Mouse (Mus musculus) small intestine, adult 2 months (tissue): ENCODE measurements around the gene Rpp38. TPM values are rescaled to one million over a fixed set of nuclear protein-coding genes. Genes with fewer than 3 reads are reported as not detected.

ENCODE experiments used
- H3K27ac ChIP-seq: fragments of 200-500 bp; 2 replicates; pipeline ENCODE4 v1.5.1; 2012; ENCODE audit warnings: low read depth, low read length, control low read depth, inconsistent platforms; ENCODE audit not compliant: insufficient read depth
- H3K27me3 ChIP-seq: fragments of 200-500 bp; 2 replicates; pipeline ENCODE4 v1.6.1; 2012; ENCODE audit warnings: mild to moderate bottlenecking, moderate library complexity, low read length, inconsistent platforms; ENCODE audit not compliant: control insufficient read depth, insufficient read depth
- H3K36me3 ChIP-seq: fragments of 200-500 bp; 2 replicates; pipeline ENCODE4 v1.6.1; 2012; ENCODE audit warnings: mild to moderate bottlenecking, low read length, control low read depth, inconsistent platforms; ENCODE audit not compliant: control insufficient read depth, insufficient read depth
- H3K4me1 ChIP-seq: fragments of 200-500 bp; 2 replicates; pipeline ENCODE4 v1.6.1; 2012; ENCODE audit warnings: low read length, inconsistent platforms, mixed read lengths; ENCODE audit not compliant: control insufficient read depth, insufficient read depth, insufficient read length
- H3K4me3 ChIP-seq: fragments of 200-500 bp; 2 replicates; pipeline ENCODE4 v1.5.1; 2012; ENCODE audit warnings: low read depth, mild to moderate bottlenecking, control low read depth, inconsistent platforms, low read length, moderate library complexity
- CTCF ChIP-seq: fragments of 200-500 bp; IDR thresholded peaks from 2 replicates; pipeline ENCODE4 v1.5.1; 2012; ENCODE audit warnings: low read depth, mild to moderate bottlenecking, control low read depth, inconsistent platforms, low read length, moderate library complexity, mixed read lengths; ENCODE audit not compliant: insufficient replicate concordance, insufficient read length; ENCODE audit errors: extremely low read depth
- POLR2A ChIP-seq: fragments of 200-500 bp; IDR thresholded peaks from 2 replicates; pipeline ENCODE4 v1.6.1; 2012; ENCODE audit warnings: low read depth, mild to moderate bottlenecking, control low read depth, inconsistent platforms, low read length, moderate library complexity
- WGBS: fragments of 180-500 bp; shearing (Covaris S2); methylation state at CpG from one replicate; pipeline ENCODE4 v1.1.7; 2018; 5-methylcytosine and 5-hydroxymethylcytosine counted together
- polyA plus RNA-seq: library from polyadenylated mRNA; depleted of rRNA; stranded (reverse); fragments of >200 nt; gene quantifications from 2 replicates; pipeline ENCODE4 v1.2.3, GENCODE M21; 2012

The Rpp38 gene
- polyA plus RNA-seq, 1 experiment: 1.7 TPM

DNA sequence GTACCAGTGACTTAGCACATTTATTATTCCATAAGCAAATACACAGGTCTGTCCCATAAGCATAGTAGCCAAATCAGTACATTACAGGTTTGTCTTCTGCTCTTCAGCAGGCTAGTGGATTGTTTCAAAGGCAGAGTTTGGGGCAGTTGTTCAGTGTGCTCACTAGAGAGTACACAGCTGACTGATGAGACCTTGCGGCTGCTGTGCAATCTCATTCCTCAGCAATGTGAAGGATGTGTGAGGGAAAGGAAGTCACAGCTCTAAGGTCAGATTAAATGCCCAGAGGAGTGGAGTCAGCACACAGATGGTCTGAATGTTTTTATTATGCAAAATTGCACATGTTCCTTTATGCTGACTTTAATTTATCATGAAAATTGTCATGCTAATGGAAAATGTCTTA, 5.9 kb downstream of the Rpp38 start:
- 88% methylated on average over 1 of the region's 1 CpGs for WGBS

DNA sequence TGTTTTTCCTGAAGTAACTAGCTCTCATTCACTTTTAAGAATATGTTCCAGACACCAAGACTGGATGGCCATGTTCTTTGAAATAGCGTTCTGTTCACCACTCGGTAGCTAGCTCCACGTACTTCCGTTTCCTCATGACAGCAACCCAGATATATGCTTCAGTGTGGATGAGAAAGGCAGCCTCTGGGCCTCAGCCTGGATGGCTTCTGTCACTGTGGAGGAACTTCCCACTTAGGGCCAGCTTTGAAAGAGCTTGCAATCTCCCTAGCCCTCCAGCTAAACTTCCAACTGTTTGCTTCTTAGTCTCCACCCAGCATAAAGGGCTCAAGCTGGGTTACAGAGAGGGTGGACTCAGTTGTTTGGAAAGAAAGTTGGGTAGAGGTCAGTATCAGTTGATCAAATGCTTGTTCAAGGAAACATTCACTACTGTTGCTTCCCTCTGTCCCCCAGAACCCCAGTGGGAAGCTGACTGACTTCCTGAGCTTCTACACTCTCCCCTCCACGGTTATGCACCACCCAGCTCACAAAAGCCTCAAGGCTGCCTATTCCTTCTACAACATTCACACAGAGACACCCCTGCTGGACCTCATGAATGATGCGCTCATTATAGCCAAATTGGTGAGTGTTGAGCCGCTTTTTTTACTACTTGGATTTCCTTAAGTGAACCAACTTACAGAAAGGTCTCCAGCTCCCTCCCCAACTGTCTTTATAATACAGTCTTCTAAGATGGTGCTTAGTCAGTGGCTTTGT, 7.9 kb downstream of the Rpp38 start:
- no peak overlapping the region for H3K27ac ChIP-seq
- TF ChIP-seq POLR2A (no peak), CTCF (no peak)
- peaks cover 27% of the 10 kb centered on the region for H3K36me3 ChIP-seq
- H3K4me1 ChIP-seq: no peaks in the 10 kb centered on the region
- H3K4me3 ChIP-seq: no peak overlapping the region
- no peaks in the 10 kb centered on the region for H3K27me3 ChIP-seq
- WGBS: 95% methylated on average over 7 of the region's 7 CpGs

More for the DNA sequence above, 5.9 kb downstream of the Rpp38 start:
- peaks cover 25% of the 10 kb centered on the region for H3K36me3 ChIP-seq
- H3K27me3 ChIP-seq: no peaks in the 10 kb centered on the region
- H3K27ac ChIP-seq: no peak overlapping the region
- no peak overlapping the region for H3K4me3 ChIP-seq
- peaks cover 4% of the 10 kb centered on the region; the same call in 1 of the 2 replicates for H3K4me1 ChIP-seq
- TF ChIP-seq CTCF (no peak), POLR2A (no peak)

DNA sequence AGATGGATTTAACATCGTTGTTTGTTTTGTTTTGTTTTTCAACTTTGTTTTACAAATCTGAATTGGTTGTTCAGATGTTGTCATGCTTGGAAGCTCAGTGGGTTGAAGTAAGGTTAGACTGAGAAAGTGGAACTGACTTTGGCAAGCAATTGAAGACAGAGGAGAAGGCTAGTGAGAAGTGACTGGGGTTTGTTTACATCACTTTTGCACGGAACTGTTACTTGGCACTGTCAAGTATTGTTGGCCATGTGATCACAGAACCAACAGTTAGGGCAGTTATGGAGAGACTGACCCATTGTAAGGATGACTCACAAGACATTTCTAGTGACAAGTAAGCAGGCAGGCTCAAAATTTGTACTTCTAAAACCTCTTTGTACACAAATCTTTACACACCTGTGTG, 9.3 kb downstream of the Rpp38 start:
- no peak overlapping the region for H3K27ac ChIP-seq
- 71% methylated on average over 2 of the region's 2 CpGs for WGBS
- no peak for TF ChIP-seq CTCF
- TF ChIP-seq POLR2A: no peak
- peaks cover 28% of the 10 kb centered on the region for H3K36me3 ChIP-seq
- H3K4me3 ChIP-seq: no peak overlapping the region
- no peaks in the 10 kb centered on the region for H3K27me3 ChIP-seq
- no peaks in the 10 kb centered on the region for H3K4me1 ChIP-seq

DNA sequence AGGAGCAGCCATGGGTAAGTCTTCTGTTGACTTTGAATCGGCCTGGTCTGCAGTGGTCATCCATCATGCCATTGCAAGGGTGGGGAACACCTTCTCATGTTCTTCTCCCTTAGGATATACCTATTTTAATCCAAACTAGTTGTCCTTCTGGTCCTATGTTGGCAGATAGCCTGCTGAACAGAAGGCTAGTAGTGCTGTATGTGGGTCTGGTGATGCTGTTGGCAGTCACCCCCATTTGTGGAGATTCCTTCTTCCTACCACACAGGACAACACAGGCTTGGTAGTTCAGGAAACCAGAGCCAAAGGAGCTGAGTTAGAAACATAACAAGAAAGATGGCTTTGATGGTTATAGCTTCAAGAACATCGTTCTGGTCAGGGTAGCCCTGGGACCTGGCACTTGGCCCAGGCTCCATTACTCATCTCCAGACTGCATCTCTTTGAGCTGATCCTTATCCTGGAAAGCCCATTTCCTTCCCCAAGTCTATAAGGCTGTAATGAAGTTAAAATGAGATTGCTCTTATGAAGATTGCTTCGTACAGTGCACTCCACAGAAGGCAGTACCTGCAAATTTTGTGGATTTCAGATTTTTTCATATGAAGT, 26.9 kb downstream of the Rpp38 start:
- TF ChIP-seq CTCF (no peak), POLR2A (no peak)
- Histone ChIP-seq H3K36me3 (no peaks in the 10 kb centered on the region), H3K27ac (no peak overlapping the region), H3K4me3 (no peak overlapping the region), H3K4me1 (no peaks in the 10 kb centered on the region), H3K27me3 (no peaks in the 10 kb centered on the region)
- WGBS: 49% methylated on average over 3 of the region's 3 CpGs

DNA sequence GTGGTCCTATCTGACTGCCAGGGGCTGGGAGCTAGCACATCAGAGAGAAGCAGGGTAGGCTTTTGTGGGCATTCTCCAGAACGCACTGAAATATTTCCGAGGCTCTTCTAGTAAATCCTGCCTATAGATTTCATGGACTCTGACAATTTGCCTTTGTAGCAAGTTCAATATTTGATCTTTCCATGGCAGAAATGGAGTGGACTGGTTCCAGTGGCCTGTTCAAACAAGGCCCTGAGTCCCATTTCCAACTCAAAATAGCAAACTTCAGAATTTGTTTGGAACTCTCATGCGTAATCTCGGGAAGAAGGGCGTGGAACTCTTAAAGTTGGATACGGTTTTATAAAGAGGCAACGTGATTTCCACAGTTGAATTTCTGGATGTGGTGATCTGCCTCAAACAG, 36.6 kb downstream of the Rpp38 start:
- H3K4me1 ChIP-seq: no peaks in the 10 kb centered on the region
- no peak for TF ChIP-seq POLR2A
- no peak for TF ChIP-seq CTCF
- no peak overlapping the region for H3K4me3 ChIP-seq
- no peaks in the 10 kb centered on the region for H3K27me3 ChIP-seq
- 74% methylated on average over 7 of the region's 7 CpGs for WGBS
- no peak overlapping the region for H3K27ac ChIP-seq
- H3K36me3 ChIP-seq: no peaks in the 10 kb centered on the region

DNA sequence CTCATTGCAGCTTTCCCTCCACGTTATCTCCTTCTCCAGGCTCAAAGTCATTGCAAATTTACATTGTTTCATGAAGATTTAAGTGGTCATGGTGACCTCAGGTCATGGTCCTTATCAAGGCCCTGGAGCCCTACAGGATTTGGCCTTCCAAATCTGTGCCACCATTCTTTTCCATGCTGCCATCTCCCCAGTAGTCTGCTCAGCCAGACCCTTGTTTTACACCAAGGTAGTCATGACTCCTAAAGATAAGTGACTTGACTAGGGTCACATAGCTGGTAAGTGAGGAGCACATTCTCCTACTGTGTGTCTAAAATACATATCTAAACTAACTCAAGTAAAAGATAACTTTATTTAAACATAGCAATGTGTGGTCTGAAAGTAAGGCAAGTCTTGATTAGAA, 40.3 kb downstream of the Rpp38 start:
- H3K27ac ChIP-seq: no peak overlapping the region
- no peak overlapping the region for H3K4me3 ChIP-seq
- 84% methylated on average over 1 of the region's 1 CpGs for WGBS
- no peaks in the 10 kb centered on the region for H3K36me3 ChIP-seq
- H3K4me1 ChIP-seq: no peaks in the 10 kb centered on the region
- no peaks in the 10 kb centered on the region for H3K27me3 ChIP-seq
- TF ChIP-seq CTCF (no peak), POLR2A (no peak)

DNA sequence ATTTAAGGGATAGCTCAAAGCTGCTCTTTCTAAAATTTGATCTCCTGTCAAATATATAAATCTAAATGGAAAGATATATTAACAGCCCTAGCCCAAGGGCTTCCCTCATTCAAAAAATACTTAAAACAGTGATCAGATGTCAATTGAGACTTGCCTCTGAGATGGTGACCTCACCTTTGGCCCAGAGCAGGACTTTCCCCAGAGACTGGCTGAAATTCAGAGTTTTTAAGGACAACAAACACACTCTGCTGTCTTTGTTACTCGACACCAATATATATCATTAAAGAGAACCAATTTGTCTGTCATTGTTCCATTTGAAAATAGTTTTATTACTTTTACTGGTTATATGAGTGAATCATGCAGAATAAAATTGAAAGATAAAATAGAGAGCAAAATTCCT, 42.9 kb downstream of the Rpp38 start:
- Histone ChIP-seq H3K36me3 (no peaks in the 10 kb centered on the region), H3K27ac (no peak overlapping the region), H3K4me3 (no peak overlapping the region), H3K27me3 (no peaks in the 10 kb centered on the region), H3K4me1 (no peaks in the 10 kb centered on the region)
- WGBS: 73% methylated on average over 1 of the region's 1 CpGs
- TF ChIP-seq POLR2A (no peak), CTCF (no peak)
